ENCODE assay signal across 9 mouse cellular contexts in the genomic region with DNA sequence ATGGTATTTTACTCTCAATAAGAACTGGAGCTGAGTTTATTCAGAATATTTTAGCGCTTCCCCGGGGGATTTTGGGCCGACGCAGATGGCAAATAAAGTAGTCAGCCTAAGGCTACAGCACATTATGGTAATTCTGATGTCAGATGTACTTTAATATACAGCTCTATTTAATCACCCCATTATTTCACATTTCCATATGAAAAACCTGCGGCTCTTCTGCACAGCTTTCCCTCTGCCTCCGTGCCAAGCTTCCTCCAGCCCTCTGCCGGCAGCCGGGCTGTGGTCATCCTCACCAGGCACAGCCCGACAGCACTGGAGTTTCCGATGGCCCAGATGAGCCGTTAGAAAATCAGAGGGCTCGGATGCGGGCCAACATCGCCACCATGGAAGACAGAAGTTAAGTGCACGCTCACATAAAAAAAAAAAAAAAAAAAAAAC.
A peak's percentile ranks its signal among the peaks of the same experiment; 100 is the strongest.
DNase-seq lines count a peak whose midpoint lies in the region; ATAC-seq and TF ChIP-seq lines count a peak whose summit lies in the region.
"Had no signal": no experiment of that assay in that cellular context is flagged by ENCODE, and none has a peak within 500 bp of the region (broad histone marks: within the 10 kb centered on the region; RNA-seq: fewer than 3 reads in every experiment).

No protein-coding gene starts in this region.

- intact Hi-C loops in left cerebral cortex, postnatal 25 days (cut with DNase I), result no loop called here

- DNase-seq in left cerebral cortex, postnatal 25 days (ENCODE audit: low spot score in 2 of 2), result peak; percentile 53 to 58
- DNase-seq in left cerebral cortex, adult 9 months (ENCODE audit: low spot score in 2 of 2), result no peak
- peak; percentile 52 for DNase-seq in mesoderm, embryonic 11.5 days (ENCODE audit: low read depth, low spot score)
- no peak for DNase-seq in ovary, postnatal 10 days (ENCODE audit: low spot score)
- DNase-seq: adrenal gland, adult 2 months; liver, embryonic 13.5 days had no signal

- H3K4me3 ChIP-seq in cortical plate, adult 2 months (ENCODE audit: insufficient read depth, low read length), result no peak overlapping the region
- peak overlapping the region; percentile 18 for H3K4me3 ChIP-seq in forebrain, embryonic 13.5 days
- H3K4me3 ChIP-seq: liver, embryonic 13.5 days had no signal

- H3K36me3 ChIP-seq in forebrain, embryonic 13.5 days (ENCODE audit: poor library complexity, severe bottlenecking), result no peaks in the 10 kb centered on the region
- H3K36me3 ChIP-seq: liver, embryonic 13.5 days had no signal

- H3K4me2 ChIP-seq in forebrain, embryonic 13.5 days, result peak overlapping the region; percentile 57
- H3K4me2 ChIP-seq: liver, embryonic 13.5 days had no signal

- peaks cover 7% of the 10 kb centered on the region for H3K4me1 ChIP-seq in cortical plate, adult 2 months (ENCODE audit: control insufficient read depth, insufficient read depth, low read length)
- H3K4me1 ChIP-seq in forebrain, embryonic 13.5 days, result peaks cover 98% of the 10 kb centered on the region
- H3K4me1 ChIP-seq: liver, embryonic 13.5 days had no signal

- H3K9ac ChIP-seq in forebrain, embryonic 13.5 days, result 0 out of 2 replicates have a peak overlapping the region, but pooled peaks have one; percentile 41
- H3K9ac ChIP-seq: liver, embryonic 13.5 days had no signal

- no peaks in the 10 kb centered on the region for H3K9me3 ChIP-seq in forebrain, embryonic 13.5 days (replicated peaks)
- H3K9me3 ChIP-seq: liver, embryonic 13.5 days had no signal

- peak overlapping the region; percentile 58; the same call in 1 of the 2 replicates for H3K27ac ChIP-seq in cortical plate, adult 2 months (ENCODE audit: insufficient read depth, low read length)
- H3K27ac ChIP-seq in forebrain, embryonic 13.5 days, result peak overlapping the region; percentile 93
- H3K27ac ChIP-seq: liver, embryonic 13.5 days had no signal

- 25% methylated on average over 15 of the region's 15 CpGs for WGBS in forebrain, embryonic 13.5 days

- ATAC-seq in forebrain, embryonic 13.5 days, result peak; percentile 71
- ATAC-seq in inflammation-experienced regulatory T-cells, adult 6 months, result no peak

- TF ChIP-seq POLR2A in cortical plate, adult 2 months (IDR thresholded peaks at IDR 0.05; ENCODE audit: extremely low read depth, insufficient read depth, low read length), result no peak

- no peak for TF ChIP-seq CTCF in cortical plate, adult 2 months (IDR thresholded peaks at IDR 0.05; ENCODE audit: extremely low read depth, insufficient read depth, low read length)

- no peaks in the 10 kb centered on the region for H3K27me3 ChIP-seq in forebrain, embryonic 13.5 days
- H3K27me3 ChIP-seq: liver, embryonic 13.5 days had no signal

Comparison
In these comparisons a context has a peak if more than half of its experiments do, and no peak if none do; other contexts are left out.
1. DNase-seq: peak in left cerebral cortex, postnatal 25 days (2 of 2) and mesoderm, embryonic 11.5 days (single experiment); none in left cerebral cortex, adult 9 months (0 of 2) and ovary, postnatal 10 days (single experiment).